ENCODE assay signal across 24 mouse cellular contexts in the genomic region with DNA sequence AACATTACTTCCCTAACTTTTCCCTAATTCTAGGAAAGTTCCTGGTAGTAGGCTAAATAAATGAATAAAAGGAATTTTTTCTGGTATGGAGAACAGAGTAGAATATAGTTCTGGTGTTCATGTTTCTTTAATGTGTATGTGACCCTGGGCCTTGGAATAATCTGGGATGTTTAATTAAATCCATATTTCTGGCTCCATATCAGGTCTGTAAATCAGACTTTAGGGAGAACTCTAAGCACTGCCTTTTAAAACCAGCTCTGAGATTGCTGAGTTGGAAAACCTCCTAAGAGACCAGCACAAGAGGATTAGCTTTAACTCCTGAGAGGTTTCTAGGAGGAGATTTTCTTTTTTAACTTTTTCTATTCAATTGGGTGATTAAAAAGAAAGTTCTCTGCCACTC. TPM values are rescaled to one million over a fixed set of nuclear protein-coding genes. Genes with fewer than 3 reads are reported as not detected.
"Had no signal": no experiment of that assay in that cellular context is flagged by ENCODE, and none has a peak within 500 bp of the region (broad histone marks: within the 10 kb centered on the region; RNA-seq: fewer than 3 reads in every experiment).

No protein-coding gene starts in this region.

- H3K9ac ChIP-seq: lung, embryonic 15.5 days; midbrain, embryonic 13.5 days; midbrain, embryonic 15.5 days; neural tube, embryonic 13.5 days; neural tube, embryonic 15.5 days had no signal

- ATAC-seq: lung, postnatal 0 days; midbrain, embryonic 13.5 days; midbrain, embryonic 15.5 days had no signal

- H3K4me1 ChIP-seq: lung, embryonic 15.5 days; megakaryocyte, embryonic 14.5 days; midbrain, embryonic 13.5 days; midbrain, embryonic 15.5 days; neural tube, embryonic 13.5 days; neural tube, embryonic 15.5 days had no signal

- H3K4me3 ChIP-seq: lung, embryonic 15.5 days; megakaryocyte, embryonic 14.5 days; midbrain, embryonic 13.5 days; midbrain, embryonic 15.5 days; myocyte; neural tube, embryonic 13.5 days; neural tube, embryonic 15.5 days had no signal

- DNase-seq: lung, adult 2 months; lung, postnatal 14 days; lung, postnatal 36 days; retina, postnatal 1 day; right cerebral cortex, adult 18-20 months; right cerebral cortex, postnatal 25 days; right cerebral cortex, postnatal 4 days; spleen, adult 18-20 months; thymus, adult 18-20 months; thymus, postnatal 14 days; thymus, postnatal 36 days had no signal

- H3K27ac ChIP-seq: lung, embryonic 15.5 days; macrophage; midbrain, embryonic 13.5 days; midbrain, embryonic 15.5 days; neural tube, embryonic 13.5 days; neural tube, embryonic 15.5 days had no signal

- H3K9me3 ChIP-seq: lung, embryonic 15.5 days; megakaryocyte, embryonic 14.5 days; midbrain, embryonic 13.5 days; midbrain, embryonic 15.5 days; neural tube, embryonic 13.5 days; neural tube, embryonic 15.5 days had no signal

- H3K36me3 ChIP-seq: lung, embryonic 15.5 days; midbrain, embryonic 13.5 days; midbrain, embryonic 15.5 days; neural tube, embryonic 13.5 days; neural tube, embryonic 15.5 days had no signal

- H3K4me2 ChIP-seq: lung, embryonic 15.5 days; midbrain, embryonic 11.5 days; midbrain, embryonic 13.5 days; midbrain, embryonic 15.5 days; neural tube, embryonic 13.5 days; neural tube, embryonic 15.5 days had no signal

- H3K27me3 ChIP-seq: lung, embryonic 15.5 days; megakaryocyte, embryonic 14.5 days; midbrain, embryonic 13.5 days; midbrain, embryonic 15.5 days; neural tube, embryonic 13.5 days; neural tube, embryonic 15.5 days had no signal

RNA-seq across cellular contexts. Expression of a gene that starts 36.7 kb away (rescaled TPM):
- total RNA-seq: megakaryocyte progenitor cell, adult 5-6 weeks had no signal
- polyA plus RNA-seq: lung, adult 2 months; lung, embryonic 15.5 days; lung, postnatal 0 days; macrophage; small intestine, adult 2 months; stomach, embryonic 14.5 days had no signal
